Mouse (Mus musculus) adrenal gland (tissue): ENCODE data around the gene Dmrtc1b.
"Not testable (repeated sequence)": the region's sequence is repeated elsewhere in the genome, so short reads cannot be mapped to it uniquely, and the experiment has no call there.

Experiments used
- intact Hi-C: fragments of 180-260 bp; cut with DNase I; formaldehyde crosslinking; loops from one replicate; pipeline ENCODE4 v1.15.1; 2025
- long read RNA-seq, 2 experiments: library from polyadenylated mRNA; unstranded; transcript quantifications; one replicate each; pipeline ENCODE4 v2.0.0; 2020; ENCODE audit warnings: borderline replicate concordance in 1 of 2; ENCODE audit not compliant: insufficient replicate concordance in 1 of 2

Gene Dmrtc1b
- long read RNA-seq, experiment 1: 0 reads
- long read RNA-seq, experiment 2: 0 reads

GRCm38 (mm10) chrX:102707535-102707934, at the start of gene Dmrtc1b, which contains the start of gene Gm9112:
TSS of gene Dmrtc1b (plus strand) at chrX:102707865.
TSS of gene Gm9112 (minus strand) at chrX:102707635.
- intact Hi-C loops: not testable (repeated sequence)

GRCm38 (mm10) chrX:102660712-102661111, 47.0 kb upstream of the Dmrtc1b start:
- intact Hi-C loops: no loop called here

- intact Hi-C loops: no loop called here
Measured at GRCm38 (mm10) chrX:102666641-102667040, 41.0 kb upstream of the Dmrtc1b start.

- intact Hi-C loops: not testable (repeated sequence)
Measured at GRCm38 (mm10) chrX:102684706-102685105, 23.0 kb upstream of the Dmrtc1b start.

DNA sequence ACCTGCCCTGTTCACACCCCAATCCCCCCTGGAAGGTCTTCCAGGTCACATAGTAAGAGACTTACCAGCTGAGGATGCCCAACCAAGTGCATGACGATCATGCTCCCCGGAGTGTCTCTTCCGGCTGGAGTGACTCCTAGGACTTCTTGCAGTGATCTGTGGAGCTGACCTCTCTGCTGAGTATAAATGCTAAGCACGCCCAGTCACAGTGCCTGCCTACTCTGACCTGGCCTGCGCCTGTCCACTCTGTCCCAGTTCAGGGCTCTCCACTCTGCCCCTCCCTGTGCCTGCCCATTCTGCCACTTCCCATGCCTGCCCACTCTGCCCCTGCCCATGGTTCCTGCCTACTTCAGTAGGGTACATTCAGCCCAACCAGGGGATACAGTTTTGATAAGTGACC, 20.8 kb upstream of the Dmrtc1b start, which contains the start of gene Gm3880:
Gene Gm3880, minus strand, starts transcription at position 101 of the 400 bp plus-strand sequence.
- intact Hi-C loops: not testable (repeated sequence)

DNA sequence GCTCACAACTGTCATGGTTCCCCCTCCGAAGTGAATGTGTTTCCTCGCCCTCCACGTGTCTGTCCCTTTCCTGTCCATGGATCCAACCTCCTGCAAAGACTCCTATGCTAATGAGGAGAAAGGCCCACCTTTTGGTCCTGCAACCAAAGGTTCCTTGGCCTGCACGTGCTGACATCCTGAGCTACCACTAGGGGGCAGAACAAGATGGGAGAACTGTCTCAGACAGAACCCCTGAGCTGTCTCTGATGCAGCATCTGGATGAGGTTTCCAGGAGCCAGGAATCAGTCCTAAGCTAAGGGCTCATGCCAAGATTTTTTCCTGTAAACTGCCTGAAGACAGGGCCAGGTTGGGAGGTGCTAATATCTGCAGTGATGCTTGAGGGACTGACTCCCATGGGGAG, 18.4 kb upstream of the Dmrtc1b start:
- intact Hi-C loops: not testable (repeated sequence)

- intact Hi-C loops: not testable (repeated sequence)
Measured at GRCm38 (mm10) chrX:102700636-102701035, 7.0 kb upstream of the Dmrtc1b start.

DNA sequence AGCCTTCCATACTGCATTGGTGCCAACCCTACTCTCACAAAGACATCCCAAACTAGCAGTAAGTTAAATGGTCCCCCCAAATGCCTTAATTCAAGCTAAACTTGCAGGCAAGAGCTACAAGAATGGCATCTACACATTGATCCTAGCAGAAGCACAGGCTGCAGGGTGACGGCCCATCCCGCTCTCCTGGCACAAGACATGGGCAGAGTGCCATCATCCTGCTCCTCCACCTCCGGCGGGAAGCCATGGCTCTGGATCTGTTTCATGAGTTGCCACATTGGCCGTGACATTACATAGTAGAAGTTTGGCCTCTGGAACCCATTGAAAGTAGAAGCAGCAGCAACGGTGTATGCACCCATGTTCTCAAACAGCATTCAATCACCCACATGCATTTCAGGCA, 16.6 kb downstream of the Dmrtc1b start:
- intact Hi-C loops: not testable (repeated sequence)
